Mouse (Mus musculus) brain, embryonic 18.5 days (tissue): Measurements from ENCODE around the gene Cfdp1.

Experiments used
- DNase-seq: peaks from one replicate; pipeline ENCODE4 v3.0.0-alpha.2; 2012; ENCODE audit warnings: low read depth, low spot score

Cfdp1 gene

GRCm38 (mm10) chr8:111740301-111740711, 113.8 kb downstream of the Cfdp1 start:
- DNase-seq, result no peak

- DNase-seq, result no peak
These were observed 114.5 kb downstream of the Cfdp1 start for GRCm38 (mm10) chr8:111739604-111740003.

GRCm38 (mm10) chr8:111738867-111739266, 115.2 kb downstream of the Cfdp1 start:
- no peak for DNase-seq

- DNase-seq, result no peak
These were observed 117.8 kb downstream of the Cfdp1 start for GRCm38 (mm10) chr8:111736321-111736720.

- DNase-seq, result no peak
These were observed 118.3 kb downstream of the Cfdp1 start for GRCm38 (mm10) chr8:111735791-111736190.

- DNase-seq, result no peak
These were observed 118.7 kb downstream of the Cfdp1 start for GRCm38 (mm10) chr8:111735335-111735761.

- DNase-seq, result no peak
These were observed 119.7 kb downstream of the Cfdp1 start for GRCm38 (mm10) chr8:111734244-111734960.

- no peak for DNase-seq
These were observed 120.4 kb downstream of the Cfdp1 start for GRCm38 (mm10) chr8:111733581-111734243.

GRCm38 (mm10) chr8:111732406-111733085, 121.5 kb downstream of the Cfdp1 start:
- DNase-seq, result no peak

GRCm38 (mm10) chr8:111732004-111732403, 122.1 kb downstream of the Cfdp1 start:
- peak; percentile 75 for DNase-seq

GRCm38 (mm10) chr8:111731231-111731977, 122.7 kb downstream of the Cfdp1 start:
- DNase-seq, result no peak

- DNase-seq, result no peak
These were observed 124.6 kb downstream of the Cfdp1 start for GRCm38 (mm10) chr8:111729233-111730170.

GRCm38 (mm10) chr8:111728481-111728880, 125.6 kb downstream of the Cfdp1 start:
- DNase-seq, result no peak

- DNase-seq, result no peak
These were observed 126.5 kb downstream of the Cfdp1 start for GRCm38 (mm10) chr8:111727553-111727952.

- DNase-seq, result no peak
These were observed 127.8 kb downstream of the Cfdp1 start for GRCm38 (mm10) chr8:111726102-111726900.

- no peak for DNase-seq
These were observed 128.8 kb downstream of the Cfdp1 start for GRCm38 (mm10) chr8:111725341-111725740.

GRCm38 (mm10) chr8:111720115-111720544, 134.0 kb downstream of the Cfdp1 start:
- no peak for DNase-seq

- no peak for DNase-seq
These were observed 135.2 kb downstream of the Cfdp1 start for GRCm38 (mm10) chr8:111718937-111719336.
